Mouse (Mus musculus) retina, postnatal 7 days (tissue): ENCODE data around the gene Acot1.
"Not testable (repeated sequence)": the region's sequence is repeated elsewhere in the genome, so short reads cannot be mapped to it uniquely, and the experiment has no call there.

Experiments
- DNase-seq: peaks from one replicate; pipeline ENCODE4 v3.0.0-alpha.2; 2012; ENCODE audit warnings: low read depth, low spot score

Gene Acot1

GRCm38 (mm10) chr12:84009171-84009965 is at the start of gene Acot1:
Gene Acot1 (plus strand): TSS chr12:84009490.
- DNase-seq, result not testable (repeated sequence)

GRCm38 (mm10) chr12:83965235-83965634 is 44.1 kb upstream of the Acot1 start:
- no peak for DNase-seq

GRCm38 (mm10) chr12:83972117-83972516 is 37.2 kb upstream of the Acot1 start:
- DNase-seq, result no peak

DNA sequence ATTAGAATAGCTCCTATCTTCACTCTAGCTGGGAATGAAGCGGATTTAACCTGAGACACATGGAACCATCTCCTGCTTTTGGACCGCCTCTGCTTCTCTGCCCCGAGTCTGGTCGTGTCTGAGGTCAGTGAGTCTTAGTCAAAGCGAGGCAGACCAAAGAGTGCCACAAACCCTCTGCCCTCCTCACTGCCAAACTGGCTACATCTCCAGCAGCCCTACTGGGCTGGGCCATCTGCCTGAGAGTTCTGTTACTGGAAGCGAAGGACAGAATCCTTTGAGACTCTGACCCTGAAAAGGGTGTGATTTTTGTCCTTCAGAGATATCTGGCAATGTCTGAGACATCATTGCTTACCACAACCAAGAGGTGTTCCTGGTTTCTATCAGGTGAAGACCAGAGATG is 30.4 kb upstream of the Acot1 start:
- DNase-seq, result no peak

GRCm38 (mm10) chr12:83981615-83982014 is 27.7 kb upstream of the Acot1 start:
- no peak for DNase-seq

- no peak for DNase-seq
These were observed 24.5 kb upstream of the Acot1 start, which contains the start of gene Heatr4 for GRCm38 (mm10) chr12:83984752-83985151. Gene Heatr4 (minus strand): TSS chr12:83984852.

DNA sequence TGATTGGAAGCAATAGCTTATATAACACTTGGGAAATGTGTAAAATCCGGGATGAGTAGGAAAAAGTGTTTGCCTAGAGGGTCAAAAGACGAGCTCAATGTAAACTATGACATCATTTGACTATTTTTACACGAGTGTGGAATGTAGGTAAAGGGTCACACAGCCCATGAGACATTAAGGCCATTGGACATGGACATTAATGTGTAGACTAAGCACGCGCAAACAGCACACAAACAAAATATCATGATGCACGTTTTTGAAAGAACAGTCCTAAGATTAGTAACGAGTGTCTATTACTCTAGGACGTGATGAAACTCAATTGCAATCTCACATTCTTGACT is 22.1 kb upstream of the Acot1 start:
- no peak for DNase-seq

- DNase-seq, result peak; percentile 69
These were observed 21.5 kb upstream of the Acot1 start, which contains the start of gene Acot2 for GRCm38 (mm10) chr12:83987583-83988441. Gene Acot2 (plus strand): TSS chr12:83987861.

DNA sequence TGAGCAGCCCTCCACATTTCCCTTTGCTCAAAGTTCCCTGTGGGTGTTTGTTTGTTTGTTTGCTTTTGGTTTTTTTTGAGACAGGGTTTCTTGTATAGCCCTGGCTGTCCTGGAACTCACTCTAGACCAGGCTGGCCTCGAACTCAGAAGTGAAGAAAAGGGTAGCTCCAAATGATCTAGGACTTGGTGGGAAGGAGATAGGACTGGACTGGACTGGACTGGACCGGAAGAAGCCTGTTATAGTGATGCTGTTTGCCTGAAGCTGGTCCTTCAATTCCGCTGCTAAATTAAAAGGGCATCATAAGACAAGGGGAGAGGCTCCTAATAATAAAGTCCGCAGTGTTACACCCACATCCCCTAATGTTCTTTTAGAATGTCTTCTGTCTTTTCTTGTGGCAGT is 20.8 kb upstream of the Acot1 start:
- DNase-seq, result no peak

DNA sequence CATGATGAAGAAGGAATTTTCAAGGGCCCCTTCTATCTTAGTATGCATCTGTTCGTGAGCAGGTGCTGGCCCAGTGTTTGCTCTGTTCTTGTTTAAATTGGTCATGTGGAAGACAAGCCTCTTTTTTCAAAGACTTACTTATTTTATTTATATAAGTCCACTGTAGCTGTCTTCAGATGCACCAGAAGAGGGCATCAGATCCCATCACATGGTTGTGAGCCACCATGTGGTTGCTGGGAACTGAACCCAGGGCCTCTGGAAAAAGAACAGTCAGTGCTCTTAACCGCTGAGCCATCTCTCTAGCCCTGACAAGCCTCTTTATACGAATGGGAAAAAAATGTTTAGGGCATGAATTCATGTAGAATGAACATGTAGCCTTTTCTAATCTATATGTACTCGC is 19.9 kb upstream of the Acot1 start:
- no peak for DNase-seq

- DNase-seq, result no peak
These were observed 12.1 kb upstream of the Acot1 start for GRCm38 (mm10) chr12:83997221-83997620.

DNA sequence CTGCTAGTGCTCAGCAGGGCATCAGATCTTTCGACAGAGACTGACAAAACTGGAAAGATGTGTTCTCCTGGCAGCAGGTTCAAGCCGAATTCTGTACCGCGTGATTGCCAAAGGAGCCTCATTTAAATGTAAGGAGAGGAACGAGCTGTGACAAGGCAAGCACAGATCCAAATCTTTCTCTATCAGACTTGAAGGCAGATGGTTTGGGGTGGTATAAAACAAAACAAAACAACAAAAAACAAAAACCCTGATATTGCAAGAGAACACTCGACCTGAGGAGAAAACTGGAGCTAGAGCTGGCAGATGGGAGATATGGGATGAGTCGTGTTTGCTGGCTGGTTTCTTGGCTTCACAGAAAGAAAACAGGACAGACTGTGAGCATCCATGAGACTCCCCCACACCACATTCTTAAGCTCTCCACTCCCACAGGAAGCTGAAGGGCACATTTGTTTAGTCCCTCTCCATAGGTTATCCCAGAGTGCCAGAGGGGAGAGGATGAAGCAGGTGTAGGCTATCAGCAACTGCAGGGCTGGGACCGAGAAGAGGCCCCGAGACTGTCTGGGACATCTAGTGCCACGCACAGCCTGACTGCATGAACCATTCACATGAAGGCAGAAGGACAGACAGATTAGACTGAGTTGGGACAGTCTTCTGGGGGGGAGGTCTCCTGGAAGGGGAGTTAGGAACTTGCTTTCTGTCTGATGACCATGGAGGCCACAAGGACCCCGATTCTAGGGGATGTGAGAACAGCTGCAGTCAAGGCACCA is 10.8 kb upstream of the Acot1 start:
- DNase-seq, result no peak

DNA sequence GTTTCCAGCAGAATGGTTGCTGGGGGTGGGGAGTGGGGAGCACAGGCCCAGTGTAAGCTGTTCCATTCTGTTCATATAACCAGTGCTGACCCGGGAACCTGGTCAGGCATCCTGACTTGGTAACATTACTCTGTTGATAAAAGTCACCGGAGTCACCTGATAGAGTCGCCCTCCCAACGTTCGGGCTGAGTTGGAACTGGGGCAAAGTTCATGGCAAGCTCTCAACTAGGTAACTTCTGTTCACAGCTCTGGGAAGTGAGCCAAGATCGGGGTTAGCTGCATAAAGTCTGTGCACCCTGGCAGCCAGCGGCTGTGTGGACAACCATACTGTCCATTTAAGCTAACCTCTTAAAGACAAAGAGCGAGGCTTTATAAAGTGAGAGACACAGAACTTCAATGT is 10.1 kb upstream of the Acot1 start:
- not testable (repeated sequence) for DNase-seq

- DNase-seq, result no peak
These were observed 8.9 kb upstream of the Acot1 start for GRCm38 (mm10) chr12:84000418-84000817.

GRCm38 (mm10) chr12:84003866-84004265 is 5.4 kb upstream of the Acot1 start:
- DNase-seq, result no peak

- DNase-seq, result no peak
These were observed 1.0 kb upstream of the Acot1 start for GRCm38 (mm10) chr12:84008251-84008650.

GRCm38 (mm10) chr12:84008729-84009128 is 561 bp upstream of the Acot1 start:
- DNase-seq, result no peak

DNA sequence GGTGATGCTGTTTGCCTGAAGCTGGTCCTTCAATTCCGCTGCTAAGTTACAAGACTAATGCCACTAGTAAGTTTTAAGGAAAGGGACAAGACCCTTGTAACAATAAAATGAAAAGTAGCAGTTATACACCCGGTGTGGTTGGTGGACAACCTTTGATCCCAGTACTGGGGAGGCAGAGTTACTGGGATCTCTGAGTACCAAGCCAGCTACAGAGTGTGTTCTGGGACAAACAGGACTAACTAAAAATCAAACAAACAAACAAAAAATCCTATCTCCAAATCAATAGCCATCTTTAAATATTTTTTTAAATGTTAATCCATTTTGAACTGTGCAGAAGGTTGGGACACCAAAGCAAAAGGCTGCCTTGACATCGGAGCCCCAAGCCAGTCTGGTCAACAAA is 911 bp downstream of the Acot1 start:
- no peak for DNase-seq

DNA sequence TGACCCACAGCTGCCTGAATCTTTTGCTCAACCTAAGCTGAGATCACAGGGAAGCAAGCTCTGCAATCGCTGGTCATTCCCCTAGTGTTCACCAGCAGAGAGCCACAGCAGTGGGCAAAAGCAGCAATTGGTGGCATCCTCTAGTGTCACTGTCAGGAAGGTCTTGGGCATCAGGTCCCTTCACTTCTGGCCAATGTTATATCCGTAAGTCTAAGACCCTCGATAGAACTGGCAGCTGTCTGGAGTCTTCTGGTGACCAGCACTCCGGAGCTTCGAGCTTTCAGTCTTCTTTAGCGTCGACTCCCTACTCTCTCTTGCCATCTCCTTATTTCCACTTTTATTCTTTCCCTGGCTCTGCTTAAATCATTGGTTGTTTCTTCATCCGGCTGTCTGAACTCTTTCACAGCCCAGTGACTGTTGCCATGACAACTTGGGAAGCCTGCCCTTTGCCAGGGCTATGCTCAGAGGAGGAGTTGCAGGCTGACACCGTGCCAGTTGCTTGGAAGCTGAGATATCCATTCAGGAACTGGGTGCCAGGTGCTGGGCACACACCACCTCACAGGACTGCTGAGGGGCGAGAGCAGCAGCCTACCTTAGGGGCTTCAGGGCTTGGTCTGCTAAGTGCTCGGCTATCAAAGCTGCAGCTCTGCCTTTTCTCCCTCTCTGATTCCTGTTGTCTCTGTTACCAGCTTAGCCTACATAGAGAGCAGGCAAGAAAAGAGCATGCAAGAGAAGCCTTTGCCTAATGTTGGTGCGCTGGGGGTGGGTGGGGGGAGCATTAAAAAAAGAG is 2.2 kb downstream of the Acot1 start:
- peak; percentile 54 for DNase-seq

- no peak for DNase-seq
These were observed 3.8 kb downstream of the Acot1 start for GRCm38 (mm10) chr12:84013130-84013529.

- no peak for DNase-seq
These were observed 4.4 kb downstream of the Acot1 start for GRCm38 (mm10) chr12:84013701-84014100.
